Mouse (Mus musculus): ENCODE measurements around the gene Gbe1. TPM values are rescaled to one million over a fixed set of nuclear protein-coding genes. Genes with fewer than 3 reads are reported as not detected.

The Gbe1 gene
- polyA plus RNA-seq, 1 experiment from 2014 or later, result 18.0 TPM

DNA sequence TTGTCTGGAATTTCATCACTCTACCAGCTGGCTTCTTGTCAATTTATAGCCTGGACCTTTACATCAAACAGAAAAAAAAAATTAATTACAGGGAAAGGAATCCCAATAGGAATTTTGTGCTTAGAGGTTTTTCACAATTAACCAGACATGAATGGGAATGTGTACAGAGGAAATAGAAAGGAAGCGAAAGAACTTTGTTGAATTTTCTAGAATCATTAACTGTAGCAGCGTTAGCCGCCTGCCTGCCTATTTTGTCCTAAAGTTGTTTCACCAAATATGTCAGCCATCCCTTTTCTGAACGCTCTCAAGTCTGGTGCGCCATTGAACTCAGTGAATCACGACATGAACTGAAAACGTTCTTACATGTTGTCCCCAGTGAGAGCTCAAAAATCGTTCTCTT is 209.8 kb downstream of the Gbe1 start:
- Histone ChIP-seq H3K9ac (ENCODE audit: low read depth, low read length) (no peak overlapping the region), H3K4me1 (ENCODE audit: control insufficient read depth, insufficient read depth, low read depth, low read length) (no peaks in the 10 kb centered on the region)

DNA sequence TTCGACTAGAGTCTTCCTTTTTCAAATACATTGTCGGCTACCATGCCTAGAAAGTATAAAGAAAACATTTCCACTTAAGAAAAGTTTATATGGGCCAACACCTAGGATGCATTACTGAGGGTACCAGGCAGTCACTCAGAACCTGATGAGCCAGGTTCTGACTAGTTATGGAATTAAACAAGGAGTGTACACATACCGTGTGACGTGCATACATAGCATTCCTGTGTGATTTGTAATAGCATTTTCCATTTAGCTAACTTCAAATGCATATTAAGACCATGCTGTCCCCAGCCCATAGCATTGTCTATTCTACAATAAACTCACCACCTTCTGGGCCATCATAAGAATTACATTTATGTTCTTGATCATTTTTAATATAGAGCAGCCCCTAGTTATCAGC is 210.5 kb downstream of the Gbe1 start:
- H3K27me3 ChIP-seq (replicated peaks; ENCODE audit: control insufficient read depth, insufficient read depth, low read length), result no peaks in the 10 kb centered on the region
- H3K4me3 ChIP-seq (ENCODE audit: low read length), result no peak overlapping the region
- 87% methylated on average over 4 of the region's 4 CpGs for WGBS
- no peak overlapping the region for H3K9ac ChIP-seq (ENCODE audit: low read depth, low read length)
- no peaks in the 10 kb centered on the region for H3K36me3 ChIP-seq (ENCODE audit: control insufficient read depth, insufficient read depth, low read length)
- no peaks in the 10 kb centered on the region for H3K4me1 ChIP-seq (ENCODE audit: control insufficient read depth, insufficient read depth, low read depth, low read length)
- no peak overlapping the region for H3K27ac ChIP-seq (ENCODE audit: low read depth, low read length)
- no peaks in the 10 kb centered on the region for H3K9me3 ChIP-seq (ENCODE audit: control insufficient read depth, low read length)
- ATAC-seq, result no peak
- H3K4me2 ChIP-seq (ENCODE audit: low read length), result no peak overlapping the region

More for the DNA sequence above, 209.8 kb downstream of the Gbe1 start:
- H3K27me3 ChIP-seq (replicated peaks; ENCODE audit: control insufficient read depth, insufficient read depth, low read length), result no peaks in the 10 kb centered on the region
- no peak for ATAC-seq
- no peaks in the 10 kb centered on the region for H3K36me3 ChIP-seq (ENCODE audit: control insufficient read depth, insufficient read depth, low read length)
- H3K4me2 ChIP-seq (ENCODE audit: low read length), result no peak overlapping the region
- H3K9me3 ChIP-seq (ENCODE audit: control insufficient read depth, low read length), result no peaks in the 10 kb centered on the region
- 70% methylated on average over 8 of the region's 8 CpGs for WGBS
- H3K4me3 ChIP-seq (ENCODE audit: low read length), result no peak overlapping the region
- no peak overlapping the region for H3K27ac ChIP-seq (ENCODE audit: low read depth, low read length)

DNA sequence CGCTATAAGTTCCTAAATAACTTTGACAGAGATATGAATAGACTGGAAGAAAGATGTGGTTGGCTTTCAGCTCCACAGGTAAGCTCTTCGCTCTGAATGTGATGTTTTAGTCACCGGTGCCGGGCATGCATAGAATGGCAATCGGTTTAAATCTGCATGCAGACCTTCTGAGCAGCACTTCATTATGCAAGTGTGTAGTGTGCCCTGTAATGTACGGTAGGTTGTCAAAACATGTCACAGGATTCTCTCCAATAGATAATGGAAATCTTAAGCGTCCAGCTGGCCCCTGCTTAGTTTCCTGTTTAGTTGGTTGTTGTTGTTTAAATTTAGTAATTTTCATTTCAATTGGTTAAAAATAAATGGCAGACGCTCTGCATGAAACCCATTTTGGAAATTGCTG is 213.5 kb downstream of the Gbe1 start:
- Histone ChIP-seq H3K9ac (ENCODE audit: low read depth, low read length) (no peak overlapping the region), H3K27me3 (replicated peaks; ENCODE audit: control insufficient read depth, insufficient read depth, low read length) (no peaks in the 10 kb centered on the region), H3K4me1 (ENCODE audit: control insufficient read depth, insufficient read depth, low read depth, low read length) (no peaks in the 10 kb centered on the region), H3K27ac (ENCODE audit: low read depth, low read length) (no peak overlapping the region), H3K36me3 (ENCODE audit: control insufficient read depth, insufficient read depth, low read length) (no peaks in the 10 kb centered on the region), H3K4me3 (ENCODE audit: low read length) (no peak overlapping the region), H3K9me3 (ENCODE audit: control insufficient read depth, low read length) (no peaks in the 10 kb centered on the region), H3K4me2 (ENCODE audit: low read length) (no peak overlapping the region)
- no peak for ATAC-seq
- 90% methylated on average over 8 of the region's 8 CpGs for WGBS

DNA sequence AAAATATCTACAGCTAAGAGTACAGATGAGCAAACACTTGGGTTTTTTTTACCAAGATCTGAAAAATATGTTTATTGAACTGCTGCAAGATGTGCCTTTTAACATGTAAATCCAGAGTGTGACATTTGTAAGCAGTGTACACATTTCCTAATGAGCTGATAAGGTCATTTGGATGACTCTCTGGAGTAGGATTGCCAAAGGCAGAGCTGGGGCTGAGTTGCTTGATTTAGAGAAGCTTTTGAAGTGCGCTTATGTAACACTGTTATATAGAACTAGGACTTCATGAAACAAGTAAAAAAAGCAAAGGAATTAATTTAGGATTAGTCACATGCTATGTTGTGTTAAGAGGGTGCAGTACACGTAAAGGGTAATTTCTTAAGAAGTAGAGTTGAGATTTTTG is 221.5 kb downstream of the Gbe1 start:
- H3K4me1 ChIP-seq (ENCODE audit: control insufficient read depth, insufficient read depth, low read depth, low read length), result no peaks in the 10 kb centered on the region
- no peaks in the 10 kb centered on the region for H3K36me3 ChIP-seq (ENCODE audit: control insufficient read depth, insufficient read depth, low read length)
- no peak overlapping the region for H3K27ac ChIP-seq (ENCODE audit: low read depth, low read length)
- H3K9me3 ChIP-seq (ENCODE audit: control insufficient read depth, low read length), result no peaks in the 10 kb centered on the region
- ATAC-seq, result no peak
- H3K4me2 ChIP-seq (ENCODE audit: low read length), result no peak overlapping the region
- no peak overlapping the region for H3K9ac ChIP-seq (ENCODE audit: low read depth, low read length)
- no peaks in the 10 kb centered on the region for H3K27me3 ChIP-seq (replicated peaks; ENCODE audit: control insufficient read depth, insufficient read depth, low read length)
- no peak overlapping the region for H3K4me3 ChIP-seq (ENCODE audit: low read length)
- 88% methylated on average over 2 of the region's 2 CpGs for WGBS

DNA sequence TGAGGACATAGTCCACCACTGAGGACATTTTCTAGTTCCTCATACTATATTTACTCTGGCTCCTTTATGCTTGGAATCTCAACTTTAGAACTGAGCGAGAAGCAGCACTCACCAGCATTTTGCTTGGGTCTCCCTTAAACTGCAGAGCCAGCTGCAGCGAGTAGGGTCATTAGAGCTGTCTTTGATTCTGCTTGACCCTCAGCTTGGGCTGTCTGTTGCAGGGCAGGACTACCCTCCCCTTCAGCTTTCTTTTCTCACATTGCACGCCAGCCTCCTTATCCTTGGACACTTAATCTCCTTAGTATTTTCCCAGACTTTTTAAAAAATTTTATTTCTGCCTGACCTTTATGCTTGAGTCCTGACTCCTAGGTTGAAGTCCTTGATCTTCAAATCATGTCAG is 237.1 kb downstream of the Gbe1 start:
- H3K9me3 ChIP-seq (ENCODE audit: control insufficient read depth, low read length), result no peaks in the 10 kb centered on the region; the same call in 1 of the 2 replicates
- H3K27me3 ChIP-seq (replicated peaks; ENCODE audit: control insufficient read depth, insufficient read depth, low read length), result no peaks in the 10 kb centered on the region
- H3K4me1 ChIP-seq (ENCODE audit: control insufficient read depth, insufficient read depth, low read depth, low read length), result no peaks in the 10 kb centered on the region
- H3K27ac ChIP-seq (ENCODE audit: low read depth, low read length), result no peak overlapping the region
- no peak for ATAC-seq
- no peak overlapping the region for H3K4me3 ChIP-seq (ENCODE audit: low read length)
- H3K36me3 ChIP-seq (ENCODE audit: control insufficient read depth, insufficient read depth, low read length), result no peaks in the 10 kb centered on the region
- H3K4me2 ChIP-seq (ENCODE audit: low read length), result no peak overlapping the region
- H3K9ac ChIP-seq (ENCODE audit: low read depth, low read length), result no peak overlapping the region
- 51% methylated on average over 3 of the region's 3 CpGs for WGBS

DNA sequence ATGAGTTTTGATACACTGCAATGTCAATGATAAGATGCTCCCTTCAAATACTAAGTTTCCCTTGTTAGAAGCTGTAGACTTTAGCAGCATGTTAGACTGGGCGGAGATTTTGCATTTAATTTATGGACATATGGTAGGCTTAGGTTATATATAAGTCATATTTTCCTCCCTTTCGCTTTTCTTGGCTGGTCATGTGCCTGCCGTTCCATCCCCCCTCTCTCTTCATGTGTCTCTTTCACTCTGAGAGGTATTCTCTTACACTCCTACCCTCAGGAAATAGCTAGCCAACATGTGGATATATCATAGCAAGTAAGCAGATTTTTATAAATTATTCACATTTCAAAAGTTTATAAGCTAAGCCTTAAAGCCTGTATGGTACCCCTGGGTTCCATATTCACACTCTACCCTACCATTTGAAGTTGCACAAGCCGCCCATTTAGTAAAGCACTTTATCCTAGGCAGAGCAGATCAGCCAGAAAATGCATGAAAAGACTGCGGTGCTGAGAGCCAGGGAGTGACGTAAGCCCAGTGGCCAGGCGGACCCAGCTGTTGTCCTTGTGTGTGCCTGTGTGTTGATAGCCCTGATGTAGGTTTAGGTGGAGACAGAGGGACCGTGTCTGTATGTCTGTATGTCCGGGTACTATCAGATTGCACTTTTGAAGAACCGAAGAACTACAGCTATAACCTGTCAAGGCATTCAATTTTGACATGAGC is 248.0 kb downstream of the Gbe1 start:
- no peak overlapping the region for H3K4me3 ChIP-seq (ENCODE audit: low read length)
- no peaks in the 10 kb centered on the region for H3K27me3 ChIP-seq (replicated peaks; ENCODE audit: control insufficient read depth, insufficient read depth, low read length)
- no peak for ATAC-seq
- H3K9me3 ChIP-seq (ENCODE audit: control insufficient read depth, low read length), result no peaks in the 10 kb centered on the region
- H3K9ac ChIP-seq (ENCODE audit: low read depth, low read length), result no peak overlapping the region
- no peaks in the 10 kb centered on the region for H3K4me1 ChIP-seq (ENCODE audit: control insufficient read depth, insufficient read depth, low read depth, low read length)
- H3K36me3 ChIP-seq (ENCODE audit: control insufficient read depth, insufficient read depth, low read length), result no peaks in the 10 kb centered on the region
- no peak overlapping the region for H3K27ac ChIP-seq (ENCODE audit: low read depth, low read length)
- no peak overlapping the region for H3K4me2 ChIP-seq (ENCODE audit: low read length)
- WGBS, result 89% methylated on average over 10 of the region's 10 CpGs

DNA sequence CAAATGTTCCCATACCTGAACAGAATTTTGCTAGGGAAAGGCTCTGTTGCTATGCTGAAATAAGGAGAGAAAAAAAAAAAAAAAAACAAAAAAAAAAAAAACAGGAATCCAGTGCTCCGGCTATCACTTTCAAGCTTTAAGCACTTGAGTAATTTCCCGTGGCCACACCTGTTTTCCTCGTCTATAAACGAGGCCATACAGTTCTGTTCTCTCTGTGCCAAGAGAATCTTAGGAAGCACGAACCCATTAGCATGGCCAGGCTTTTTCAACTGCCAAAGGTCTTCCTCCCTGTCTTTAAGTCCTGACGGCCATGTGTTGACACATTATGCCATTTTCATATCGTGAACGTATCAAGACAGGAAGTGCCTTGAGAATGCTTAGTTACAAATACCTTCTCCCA is 248.8 kb downstream of the Gbe1 start:
- H3K27me3 ChIP-seq (replicated peaks; ENCODE audit: control insufficient read depth, insufficient read depth, low read length), result no peaks in the 10 kb centered on the region
- 82% methylated on average over 8 of the region's 8 CpGs for WGBS

DNA sequence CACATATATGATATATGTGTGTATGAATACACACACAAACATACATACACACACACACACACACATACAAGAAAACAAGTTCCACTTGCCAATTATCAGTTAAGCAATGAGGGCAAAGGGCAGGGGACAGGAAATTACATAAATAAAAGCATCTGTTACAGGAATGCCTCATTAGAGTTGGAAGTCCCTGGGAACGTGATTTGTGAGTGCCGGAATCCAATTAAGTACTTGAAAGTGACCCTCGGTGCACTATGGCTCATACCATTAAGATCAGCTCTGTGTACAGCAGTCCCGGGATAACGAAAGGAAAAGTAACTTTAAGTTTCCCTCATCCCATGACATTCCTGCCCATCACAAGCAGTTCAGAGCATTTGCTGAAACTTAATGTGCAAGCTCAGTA is 249.7 kb downstream of the Gbe1 start:
- 74% methylated on average over 5 of the region's 5 CpGs for WGBS
- H3K4me2 ChIP-seq (ENCODE audit: low read length), result no peak overlapping the region
- no peak for ATAC-seq
- H3K4me1 ChIP-seq (ENCODE audit: control insufficient read depth, insufficient read depth, low read depth, low read length), result no peaks in the 10 kb centered on the region
- H3K36me3 ChIP-seq (ENCODE audit: control insufficient read depth, insufficient read depth, low read length), result no peaks in the 10 kb centered on the region
- H3K4me3 ChIP-seq (ENCODE audit: low read length), result no peak overlapping the region
- H3K27me3 ChIP-seq (replicated peaks; ENCODE audit: control insufficient read depth, insufficient read depth, low read length), result no peaks in the 10 kb centered on the region
- no peaks in the 10 kb centered on the region for H3K9me3 ChIP-seq (ENCODE audit: control insufficient read depth, low read length)
- no peak overlapping the region for H3K27ac ChIP-seq (ENCODE audit: low read depth, low read length)
- H3K9ac ChIP-seq (ENCODE audit: low read depth, low read length), result no peak overlapping the region

More for the DNA sequence above, 248.8 kb downstream of the Gbe1 start:
- no peak overlapping the region for H3K27ac ChIP-seq (ENCODE audit: low read depth, low read length)
- H3K4me3 ChIP-seq (ENCODE audit: low read length), result no peak overlapping the region
- no peak overlapping the region for H3K4me2 ChIP-seq (ENCODE audit: low read length)
- H3K9ac ChIP-seq (ENCODE audit: low read depth, low read length), result no peak overlapping the region
- no peaks in the 10 kb centered on the region for H3K36me3 ChIP-seq (ENCODE audit: control insufficient read depth, insufficient read depth, low read length)
- ATAC-seq, result no peak
- H3K9me3 ChIP-seq (ENCODE audit: control insufficient read depth, low read length), result no peaks in the 10 kb centered on the region
- no peaks in the 10 kb centered on the region for H3K4me1 ChIP-seq (ENCODE audit: control insufficient read depth, insufficient read depth, low read depth, low read length)

DNA sequence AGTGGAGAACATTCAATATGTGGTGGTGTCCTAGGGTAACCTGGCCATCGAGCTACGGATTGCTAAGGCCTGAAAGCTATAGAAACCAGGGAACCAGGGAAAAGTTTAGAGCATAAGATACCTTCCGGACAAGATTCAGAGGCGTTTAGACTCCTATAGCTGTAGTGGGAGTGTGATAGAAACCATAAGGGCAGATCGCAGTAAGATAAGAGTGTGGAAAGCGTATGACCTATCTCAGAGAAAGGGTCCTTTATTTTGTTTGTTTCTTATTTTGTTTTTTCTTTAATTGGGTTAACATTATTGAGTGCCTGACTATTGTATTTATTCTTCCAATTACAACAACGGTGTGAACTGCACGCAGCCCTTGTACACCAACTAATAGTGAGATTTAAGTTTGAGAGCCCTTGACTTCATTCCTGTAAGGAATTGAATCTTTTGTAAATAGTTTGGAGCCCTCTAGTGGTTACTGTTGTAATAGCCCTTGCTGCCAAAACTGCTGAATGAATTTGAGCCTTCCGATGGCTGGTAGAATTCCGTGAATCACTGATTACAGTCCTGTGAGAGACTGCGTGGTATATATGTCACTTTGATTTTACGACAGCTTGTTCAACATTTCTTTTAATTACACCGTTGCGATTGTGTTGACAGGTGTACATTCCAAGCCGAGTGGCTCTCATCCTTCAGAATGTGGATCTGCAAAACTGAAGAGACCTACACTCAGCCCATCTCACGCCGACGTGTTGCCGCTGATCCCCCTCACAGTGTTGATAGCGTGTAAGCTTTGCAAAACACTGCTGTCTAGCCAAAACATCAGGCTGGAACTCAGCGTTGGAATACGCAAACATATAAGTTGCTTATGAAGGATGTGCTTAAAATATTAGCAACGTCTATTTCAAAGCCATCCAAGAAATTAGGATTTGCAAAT is 254.9 kb downstream of the Gbe1 start:
- H3K27ac ChIP-seq (ENCODE audit: low read depth, low read length), result no peak overlapping the region
- 0 out of 2 replicates have a peak overlapping the region, but pooled peaks have one; percentile 16 for H3K4me2 ChIP-seq (ENCODE audit: low read length)
- H3K36me3 ChIP-seq (ENCODE audit: control insufficient read depth, insufficient read depth, low read length), result no peaks in the 10 kb centered on the region
- no peaks in the 10 kb centered on the region for H3K4me1 ChIP-seq (ENCODE audit: control insufficient read depth, insufficient read depth, low read depth, low read length)
- H3K4me3 ChIP-seq (ENCODE audit: low read length), result 0 out of 2 replicates have a peak overlapping the region, but pooled peaks have one; percentile 0
- 55% methylated on average over 23 of the region's 23 CpGs for WGBS
- ATAC-seq, result peak; percentile 80
- no peak overlapping the region for H3K9ac ChIP-seq (ENCODE audit: low read depth, low read length)
- H3K9me3 ChIP-seq (ENCODE audit: control insufficient read depth, low read length), result no peaks in the 10 kb centered on the region
- H3K27me3 ChIP-seq (replicated peaks; ENCODE audit: control insufficient read depth, insufficient read depth, low read length), result no peaks in the 10 kb centered on the region
